Mouse (Mus musculus) neutrophil, adult 5-6 weeks (primary cell): ENCODE measurements around the gene Gsk3a. TPM values are rescaled to one million over a fixed set of nuclear protein-coding genes. Genes with fewer than 3 reads are reported as not detected.

Experiments
- ATAC-seq: fragments of 151-379, 151-347 bp; 2 replicates; pipeline ENCODE4 v1.8.0; 2017; ENCODE audit warnings: mild to moderate bottlenecking, moderate TSS enrichment; ENCODE audit not compliant: insufficient number of reproducible peaks, poor library complexity, low FRiP score, severe bottlenecking; ENCODE audit errors: extremely low read depth
- total RNA-seq: library from RNA; stranded (forward); fragments of 200-1000 nt; gene quantifications from 2 replicates; pipeline ENCODE4 v1.2.3, GENCODE M21; 2017

Gsk3a gene
- total RNA-seq, 1 experiment from 2014 or later = 85.4 TPM

DNA sequence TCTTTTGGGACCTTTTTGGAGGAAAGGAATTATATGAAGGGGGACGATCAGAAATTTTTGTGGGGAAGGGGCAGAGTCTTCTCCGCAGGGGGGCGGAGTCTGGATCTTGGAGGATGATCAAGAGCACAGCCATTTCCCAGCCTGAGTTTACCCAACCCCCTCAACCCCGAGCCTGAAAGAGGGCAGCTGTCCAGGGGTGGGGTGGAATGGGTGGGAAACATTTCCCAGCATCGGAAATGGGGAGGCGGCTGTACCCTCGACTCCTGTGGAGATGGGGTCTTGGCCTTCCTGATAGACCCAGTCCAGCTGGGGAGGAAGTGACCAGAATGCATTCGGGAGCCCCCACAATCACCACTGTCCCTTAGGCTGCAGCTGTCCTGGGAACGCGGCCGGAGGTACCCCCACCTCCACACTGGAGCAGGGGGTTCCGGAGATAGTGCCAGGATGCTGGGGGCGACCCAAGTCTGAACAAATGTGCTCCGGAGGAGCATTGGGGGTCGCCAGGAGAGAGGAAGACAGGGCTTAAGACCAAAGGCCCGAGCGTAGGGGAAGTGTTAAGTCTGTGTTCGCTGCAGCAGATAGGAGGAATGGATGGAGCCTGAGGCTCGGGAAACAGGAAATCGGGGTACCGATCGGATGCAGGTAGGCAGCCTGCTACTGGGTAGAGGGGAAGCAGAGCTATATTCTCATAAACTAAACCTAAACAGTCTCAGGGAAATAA lies 13.6 kb upstream of the Gsk3a start:
- ATAC-seq = no peak

DNA sequence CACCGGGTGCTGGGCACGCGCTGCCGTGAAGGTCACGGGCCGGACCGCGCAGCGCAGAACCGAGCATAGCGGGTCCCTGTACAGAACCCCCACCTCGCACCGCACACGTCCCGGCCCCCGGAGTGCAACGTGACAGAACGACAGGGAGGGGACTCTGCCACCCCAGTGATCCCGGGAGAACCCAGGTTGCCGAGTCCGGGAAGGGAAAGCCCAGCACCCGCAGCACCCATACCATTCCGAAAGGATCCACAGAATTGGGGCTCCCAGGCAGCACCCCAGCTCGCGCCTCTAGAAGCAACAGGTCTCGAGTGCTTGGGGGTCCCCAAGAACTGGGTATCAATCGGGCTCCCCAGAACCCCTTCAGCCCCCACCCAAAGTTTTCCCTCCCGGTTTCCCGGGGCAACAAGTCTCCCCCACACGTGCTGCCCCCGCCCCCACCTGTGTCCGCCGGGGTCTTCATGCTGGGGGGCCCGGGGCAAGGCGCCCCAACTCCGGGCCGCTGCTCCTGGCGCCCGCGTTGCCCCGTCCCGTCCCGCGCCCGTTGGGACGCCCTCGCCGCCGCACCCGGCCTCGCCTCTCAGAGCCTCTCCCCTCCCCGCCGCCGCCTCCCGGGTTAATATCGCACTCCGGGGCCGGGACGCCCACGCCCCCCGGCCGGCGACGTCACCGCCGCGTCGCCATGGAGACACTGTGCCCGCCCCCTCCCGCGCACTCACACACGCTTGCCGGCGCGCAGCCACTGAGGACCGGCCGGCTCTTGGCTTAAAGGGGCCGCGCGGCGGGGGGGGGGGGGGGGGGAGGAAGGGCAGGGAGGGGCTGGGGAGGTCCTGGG lies 12.7 kb upstream of the Gsk3a start, which contains the start of gene Erf:
Erf (minus strand) TSS at position 621 of the 832 bp plus-strand sequence.
- ATAC-seq = peak; percentile 72

DNA sequence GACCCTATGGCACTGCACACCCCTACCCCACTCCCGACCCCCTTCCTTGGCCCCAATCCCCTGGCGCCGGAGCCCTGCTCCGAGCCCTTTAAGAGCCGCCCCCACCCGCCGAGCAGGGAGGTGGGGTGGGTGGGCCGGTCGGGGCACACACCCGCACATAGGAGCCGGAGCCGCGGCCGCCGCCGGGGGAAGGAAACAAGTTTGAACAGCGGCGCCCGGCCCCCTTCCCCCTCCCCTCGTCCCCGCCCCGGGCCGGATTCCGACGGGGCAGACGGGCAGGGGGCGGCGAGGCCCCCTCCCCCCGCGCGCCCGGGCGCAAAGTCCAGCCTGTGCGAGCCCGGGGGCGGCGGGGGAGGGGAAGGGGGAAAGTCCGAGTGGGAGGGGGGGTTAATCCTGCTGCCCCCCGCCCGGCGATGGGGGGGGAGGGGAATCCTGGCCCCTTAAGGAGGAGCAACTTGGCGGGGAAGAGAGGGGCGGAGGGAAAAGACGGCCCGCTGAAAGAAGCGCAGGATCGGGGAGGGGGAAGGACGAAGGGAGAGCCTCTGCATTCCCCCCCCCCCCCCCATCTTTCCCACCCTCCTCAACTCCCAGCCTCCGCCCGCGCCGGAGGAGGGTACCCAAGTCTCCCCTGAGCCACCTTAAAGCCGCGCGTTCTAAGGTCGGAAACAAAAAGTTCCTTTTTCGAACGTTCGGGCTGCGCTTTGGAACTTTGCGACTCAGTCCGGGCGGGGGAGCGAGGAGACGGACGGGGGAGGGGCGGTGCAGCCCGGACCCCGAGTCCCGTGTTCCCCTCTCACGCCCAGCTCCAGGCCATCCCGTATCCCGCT lies 11.9 kb upstream of the Gsk3a start:
- peak; percentile 21; the same call in 1 of the 2 replicates for ATAC-seq

DNA sequence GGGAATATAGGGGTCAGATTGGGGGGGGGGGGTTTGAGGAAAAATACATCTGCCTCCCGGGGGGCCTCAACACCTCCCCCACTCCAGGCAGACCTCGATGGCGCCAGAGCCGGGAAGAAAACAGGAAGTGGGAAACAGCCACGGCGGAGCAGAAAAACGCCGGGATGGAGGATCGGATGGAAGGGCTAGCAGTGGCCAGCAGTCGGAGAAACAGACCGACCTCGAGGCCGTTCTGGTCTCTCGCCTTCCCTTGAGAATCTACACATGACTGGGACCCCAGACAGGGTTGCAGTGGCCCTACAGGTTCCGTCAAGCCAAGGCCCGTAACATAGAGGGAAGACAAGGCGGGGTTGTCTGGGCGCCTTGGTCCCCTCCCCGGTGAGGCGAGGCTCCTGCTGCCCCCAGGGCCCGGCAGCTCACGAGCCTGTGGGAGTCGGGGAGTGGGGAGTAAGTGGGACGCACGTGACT lies 11.2 kb upstream of the Gsk3a start:
- no peak for ATAC-seq

DNA sequence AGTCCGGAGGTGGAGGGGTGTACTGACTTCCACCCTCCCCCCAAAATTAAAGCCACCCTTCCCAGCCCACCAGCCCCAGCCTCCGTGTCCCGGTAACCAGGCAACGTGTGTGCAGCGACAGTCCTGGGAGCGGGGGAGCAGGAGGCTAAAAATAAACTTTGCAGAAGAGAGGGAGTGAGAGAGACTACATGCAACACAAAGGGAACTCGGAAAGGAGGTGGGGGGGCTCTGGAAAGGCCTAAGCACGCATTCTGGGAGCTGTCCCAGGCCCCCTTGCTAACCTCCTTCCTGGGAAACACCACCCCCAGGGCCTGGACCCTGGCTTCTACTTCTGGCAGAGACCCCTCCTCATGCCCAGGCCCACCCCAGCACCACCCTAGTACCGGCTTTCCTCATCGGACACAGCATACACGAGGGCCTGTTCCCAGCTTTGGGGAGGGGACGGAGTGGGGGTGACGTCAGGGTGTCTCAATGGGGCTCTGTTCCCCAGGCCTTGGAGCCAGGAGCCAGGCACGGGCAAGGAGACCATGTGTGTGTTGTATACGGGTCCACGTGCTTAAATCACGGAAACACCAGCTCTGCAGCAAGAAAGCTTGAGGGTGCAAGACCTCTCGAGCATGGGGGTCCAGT lies 10.5 kb upstream of the Gsk3a start:
- no peak for ATAC-seq

DNA sequence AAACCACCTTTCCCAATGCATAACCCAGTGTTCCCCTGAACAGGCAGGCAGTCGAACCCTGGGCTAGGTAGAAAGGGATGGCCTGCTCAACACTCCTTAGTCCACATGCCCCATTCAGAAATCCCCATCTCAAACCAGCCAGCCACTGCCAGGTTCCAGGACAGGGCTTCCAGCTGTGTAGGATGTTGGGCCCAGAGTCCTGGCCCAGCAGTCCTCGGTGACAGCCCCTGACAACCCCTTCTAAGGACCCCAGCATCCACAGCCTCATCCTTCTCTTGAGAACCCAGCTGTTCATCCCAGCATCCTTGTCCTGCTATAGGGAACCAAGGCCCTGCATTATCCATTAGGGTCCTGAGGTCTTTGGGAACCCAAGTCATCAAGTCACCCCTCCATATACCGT lies 9.8 kb upstream of the Gsk3a start:
- ATAC-seq = no peak

DNA sequence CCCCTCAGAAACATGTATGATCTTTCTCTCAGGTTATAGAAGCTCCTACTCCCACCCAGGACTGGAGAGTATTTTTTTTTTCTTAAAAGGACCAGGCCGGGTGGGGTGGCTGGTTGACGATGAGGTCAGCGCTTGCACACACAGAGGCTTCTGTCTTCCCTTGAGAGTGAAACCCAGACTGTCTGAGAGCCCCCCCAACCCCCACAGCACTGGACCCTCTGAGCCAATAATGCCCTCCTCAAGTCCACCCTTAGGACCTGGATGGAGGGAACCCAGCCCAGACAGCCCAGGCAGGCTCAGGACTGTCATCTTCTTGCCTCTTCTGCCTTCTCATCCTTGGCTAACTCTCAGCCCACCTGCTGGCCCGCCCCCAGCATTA lies 9.1 kb upstream of the Gsk3a start:
- ATAC-seq = no peak

DNA sequence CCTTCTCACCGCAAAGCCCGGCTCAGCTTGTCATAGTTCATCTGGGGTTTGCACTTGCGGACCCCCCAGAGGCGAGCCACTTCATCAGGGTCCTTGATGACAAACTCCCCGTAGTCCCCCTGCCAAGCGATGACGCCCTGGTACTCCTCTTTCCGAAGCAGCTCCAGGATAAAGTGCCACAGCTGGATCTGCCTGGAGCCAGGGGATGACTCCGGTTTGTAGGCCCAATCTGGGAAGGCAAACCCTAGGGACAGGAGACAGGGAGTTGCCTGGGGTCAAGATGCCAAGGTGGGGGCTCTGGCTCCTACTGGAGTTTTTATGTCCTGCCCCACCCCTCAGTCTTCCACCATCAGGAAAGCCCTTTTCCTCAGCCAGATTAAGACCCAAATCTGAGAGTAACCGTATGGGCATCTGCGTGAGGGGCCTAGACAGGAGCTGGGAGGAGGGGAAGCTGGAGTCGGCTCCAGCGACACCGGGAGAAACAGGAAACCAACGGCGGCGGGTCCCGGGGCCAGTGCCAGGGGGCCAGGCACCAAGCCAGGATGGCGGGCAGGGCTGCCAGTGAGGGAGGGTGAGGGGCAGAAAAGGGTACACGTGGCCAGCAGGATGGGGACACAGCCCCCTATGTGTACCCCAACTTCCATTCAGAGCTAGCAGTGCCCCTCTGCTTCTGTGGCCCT lies 8.6 kb upstream of the Gsk3a start:
- no peak for ATAC-seq

DNA sequence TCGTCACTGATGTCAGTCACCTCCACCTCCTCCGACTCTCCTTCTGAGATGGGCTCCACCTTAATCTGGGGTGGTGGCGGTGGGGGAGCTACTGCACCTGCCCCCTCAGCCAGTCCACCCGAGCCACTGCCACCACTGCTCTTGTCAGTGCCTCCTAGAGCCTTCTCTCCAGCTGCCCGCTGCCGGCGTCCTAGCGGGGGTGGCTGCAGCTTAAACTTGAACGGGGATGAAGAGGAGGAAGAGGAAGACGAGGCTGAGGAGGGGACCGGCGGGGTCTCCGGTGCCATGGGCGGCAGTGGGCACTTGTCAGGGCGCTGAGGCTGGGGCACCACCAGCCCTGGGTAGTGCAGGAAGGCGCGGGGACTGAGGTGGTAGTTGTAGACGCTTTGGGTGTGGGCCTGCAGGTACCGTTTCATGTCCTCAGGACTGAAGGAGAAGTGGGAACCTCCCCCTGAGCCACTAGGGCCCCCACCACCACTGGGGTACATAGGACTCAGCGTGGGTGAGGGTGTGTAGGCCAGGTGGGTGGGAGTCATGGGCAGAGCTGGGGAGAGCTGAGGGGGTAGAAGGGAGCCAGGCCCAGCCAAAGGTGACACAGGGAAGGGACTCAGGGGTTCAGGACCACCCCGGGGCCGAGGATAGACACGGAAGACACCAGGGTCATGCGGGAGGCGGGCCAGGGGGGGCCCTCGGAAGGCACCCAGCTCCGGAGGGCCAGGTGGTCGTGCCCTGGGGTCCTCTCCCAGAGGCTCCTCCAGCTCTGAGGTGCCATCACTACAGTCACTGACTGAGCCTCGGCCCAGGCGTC lies 7.1 kb upstream of the Gsk3a start:
- no peak for ATAC-seq

DNA sequence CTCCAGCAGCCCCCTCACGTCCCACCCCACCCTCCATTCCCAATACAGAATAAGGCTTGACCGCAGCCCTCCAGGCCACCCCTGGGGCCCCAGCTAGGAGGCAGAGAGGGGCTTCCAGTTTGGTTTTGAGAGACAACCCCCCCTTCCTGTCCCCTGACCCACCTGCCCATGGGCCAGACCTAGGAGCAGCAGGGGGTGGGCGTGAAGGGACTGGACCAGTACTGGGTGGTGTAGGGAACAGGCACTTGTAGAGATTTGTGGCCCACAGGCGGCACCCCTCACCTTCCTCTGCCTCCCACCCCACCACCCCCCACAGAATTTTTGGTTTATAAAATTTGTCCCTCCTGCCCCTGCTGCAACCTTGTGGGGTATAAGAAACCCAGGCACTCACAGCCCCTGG lies 5.7 kb upstream of the Gsk3a start:
- no peak for ATAC-seq

DNA sequence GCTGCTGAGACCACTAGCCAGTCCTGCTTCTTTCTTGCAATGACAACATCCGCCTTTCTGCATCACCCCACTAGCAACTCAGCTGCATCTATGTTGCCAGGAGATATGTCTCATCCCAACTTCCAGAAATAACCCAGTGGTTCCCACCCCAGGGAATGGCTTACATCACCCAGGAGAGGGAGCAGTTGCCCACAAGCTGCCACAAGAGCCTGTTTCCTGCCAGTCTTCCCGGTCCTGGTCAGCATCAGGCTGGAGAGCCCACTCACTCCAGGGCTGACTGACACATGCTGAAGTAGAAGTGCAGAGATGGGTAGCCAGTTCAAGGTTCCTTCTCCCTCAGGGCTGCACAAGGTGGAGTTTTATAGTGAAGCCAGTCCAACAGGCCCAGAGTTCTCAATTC lies 3.4 kb upstream of the Gsk3a start:
- no peak for ATAC-seq

DNA sequence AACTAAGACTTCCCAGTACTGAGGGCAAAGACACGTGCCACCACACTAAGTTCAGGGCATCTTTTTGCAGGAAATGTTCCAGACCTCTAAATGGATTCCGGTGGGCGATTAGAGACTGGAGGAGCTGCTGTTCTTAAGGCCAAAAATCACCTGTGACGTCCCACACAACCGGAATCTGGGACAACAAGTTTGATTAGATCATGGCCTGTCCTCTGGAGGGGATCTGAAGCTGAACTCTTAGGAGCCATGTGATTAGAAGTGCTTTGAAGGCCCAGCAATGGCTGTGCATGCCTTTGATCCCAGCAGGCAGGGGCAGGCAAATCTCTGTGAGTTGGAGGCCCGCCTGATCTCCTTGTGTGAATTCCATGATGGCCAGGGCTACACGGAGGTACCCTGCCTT lies 3.0 kb upstream of the Gsk3a start:
- no peak for ATAC-seq

DNA sequence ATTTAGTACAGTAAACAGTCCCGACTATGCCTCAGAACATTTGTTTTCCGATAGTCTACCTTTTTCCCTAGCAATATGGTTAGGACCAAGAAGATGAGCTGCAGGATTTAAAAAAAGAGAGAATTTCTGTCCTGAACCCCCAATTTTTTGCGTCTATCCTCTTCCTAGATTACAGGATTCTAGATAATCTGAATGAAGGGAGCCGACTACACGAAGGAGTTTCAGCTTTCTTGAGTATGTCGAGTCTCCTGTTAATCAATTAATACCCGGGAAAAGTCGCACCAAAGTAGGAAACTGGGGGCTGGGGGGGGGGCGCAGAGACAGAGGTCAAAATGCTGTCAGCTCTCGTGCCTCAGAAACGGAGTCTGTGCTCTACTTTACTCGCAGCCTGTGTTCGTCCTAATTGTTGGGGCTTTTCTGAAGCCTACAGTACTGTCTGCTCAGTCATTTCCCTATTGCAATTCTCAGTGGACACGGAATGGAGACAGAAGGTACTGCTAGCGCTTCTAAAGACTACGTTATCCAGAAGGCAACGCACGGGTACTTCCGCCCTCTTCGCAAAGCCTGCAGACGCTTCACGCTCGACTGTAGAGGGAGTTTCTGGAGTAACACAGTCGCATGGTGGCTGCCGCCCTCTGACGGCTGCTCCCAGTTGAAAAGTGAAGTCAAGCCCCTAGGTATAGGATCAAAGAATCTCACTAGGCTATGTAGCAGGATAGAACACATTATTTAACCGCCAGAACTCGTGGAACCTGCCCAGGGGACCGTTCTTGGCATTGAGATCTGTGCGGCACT lies 1.4 kb upstream of the Gsk3a start:
- ATAC-seq = peak; percentile 72

DNA sequence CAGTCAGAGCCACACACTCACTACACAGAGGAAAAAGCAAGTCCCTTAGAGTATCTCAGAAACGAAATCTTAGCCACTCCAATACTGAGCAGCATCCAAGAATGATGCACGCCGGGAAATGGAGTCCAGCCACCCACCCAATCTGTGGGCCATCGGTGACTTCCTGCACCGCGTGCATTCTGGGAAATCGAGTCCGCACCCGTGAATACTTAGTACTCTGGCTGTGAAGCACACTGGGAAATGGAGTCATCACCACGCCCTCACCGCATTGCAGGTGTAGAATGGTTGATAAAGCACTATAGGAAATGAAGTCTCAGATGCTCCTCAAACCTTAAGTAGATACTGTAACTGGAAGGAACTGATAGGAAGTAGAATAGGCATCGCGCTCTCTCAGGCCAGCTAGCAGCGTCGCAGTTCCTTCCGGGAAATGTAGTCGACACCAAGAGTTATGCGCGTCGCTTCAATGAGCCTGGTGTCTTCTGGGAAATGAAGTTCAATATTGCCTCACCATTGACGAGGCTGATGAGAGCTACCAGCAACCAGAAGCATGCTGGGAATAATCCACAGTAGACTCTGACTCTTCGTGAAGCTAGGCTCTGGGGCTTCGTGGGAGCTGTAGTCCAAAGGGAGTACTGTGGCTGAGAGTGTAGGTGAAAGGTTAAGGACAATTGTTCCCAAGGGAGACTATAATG lies 510 bp upstream of the Gsk3a start:
- peak; percentile 76 for ATAC-seq

DNA sequence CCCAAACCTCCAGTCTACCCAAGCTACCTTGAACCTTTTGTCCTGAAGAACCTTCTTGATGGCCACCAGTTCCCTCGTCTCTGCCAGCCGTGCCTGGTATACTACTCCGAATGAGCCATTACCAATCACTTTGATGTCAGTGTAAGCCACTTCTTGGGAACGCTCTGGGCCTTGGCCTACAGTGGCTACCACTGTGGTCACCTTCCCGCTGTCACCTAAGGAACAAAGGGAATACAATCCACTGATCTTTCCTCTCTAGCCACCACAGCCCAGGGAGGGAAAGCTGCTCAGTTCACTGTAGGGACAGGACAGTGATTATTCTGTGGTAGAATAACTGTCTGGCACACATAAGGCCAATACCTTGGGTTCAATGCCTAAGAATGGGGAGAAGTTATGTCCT lies 2.1 kb downstream of the Gsk3a start:
- ATAC-seq = no peak

DNA sequence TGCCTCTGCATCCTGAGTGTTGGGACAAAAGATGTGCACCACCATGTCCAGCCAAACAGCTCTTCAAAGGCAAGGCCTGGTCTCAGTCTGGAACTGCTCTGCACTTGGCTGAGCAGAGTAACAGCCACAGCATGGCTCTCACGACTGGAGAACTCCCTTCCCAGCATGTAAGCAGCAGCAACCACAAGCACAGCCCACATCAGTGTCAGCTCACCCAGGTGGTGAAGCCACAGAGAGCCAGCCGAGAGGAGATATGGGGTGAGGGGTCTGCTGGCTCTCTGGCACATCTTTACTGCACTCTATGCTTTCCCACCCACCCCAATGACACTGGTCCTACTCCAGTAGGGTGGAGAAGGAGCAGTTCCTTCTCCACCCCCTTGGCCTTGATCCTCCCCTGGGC lies 4.6 kb downstream of the Gsk3a start:
- no peak for ATAC-seq
